Mouse (Mus musculus) cortical plate, adult 2 months (tissue): ENCODE measurements around the gene Mgat5.

Experiments used
- CTCF ChIP-seq: fragments of 200-500 bp; IDR thresholded peaks from 2 replicates; pipeline ENCODE4 v1.5.1; 2011; ENCODE audit warnings: mild to moderate bottlenecking, control low read depth, low read length; ENCODE audit not compliant: insufficient read depth; ENCODE audit errors: extremely low read depth
- POLR2A ChIP-seq: fragments of 200-500 bp; IDR thresholded peaks from 2 replicates; pipeline ENCODE4 v1.6.1; 2011; ENCODE audit warnings: mild to moderate bottlenecking, low read length, control low read depth; ENCODE audit not compliant: insufficient read depth; ENCODE audit errors: extremely low read depth

DNA sequence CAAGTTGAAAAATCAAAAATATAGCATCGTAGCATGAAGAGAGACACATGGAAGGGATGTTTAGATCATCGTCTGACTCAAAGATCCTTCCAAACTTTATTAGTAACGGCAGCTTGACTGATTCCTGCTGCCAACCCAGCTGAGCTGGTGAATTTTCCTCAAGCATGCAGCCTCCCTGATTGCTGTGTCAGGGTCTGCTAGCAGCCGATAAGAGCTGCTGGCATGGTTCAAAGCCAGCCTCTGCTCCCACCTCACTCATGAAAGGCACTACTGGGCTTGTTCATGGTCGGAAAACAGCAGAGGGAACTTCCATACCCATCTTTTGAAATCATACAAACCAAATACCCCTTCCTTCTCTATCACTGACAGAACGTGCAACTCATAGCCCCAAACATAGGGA is 12.4 kb upstream of the Mgat5 start:
- no peak for TF ChIP-seq CTCF
- TF ChIP-seq POLR2A, result no peak
